Mouse (Mus musculus) layer of hippocampus, postnatal 10 days (tissue): Measurements from ENCODE around the gene Gm20388. TPM values are rescaled to one million over a fixed set of nuclear protein-coding genes. Genes with fewer than 3 reads are reported as not detected.
A peak's percentile ranks its signal among the peaks of the same experiment; 100 is the strongest.

ENCODE experiments used
- DNase-seq, 2 experiments: peaks; one replicate each; pipeline ENCODE4 v3.0.0; 2021; ENCODE audit warnings: low spot score in 2 of 2
- total RNA-seq, 2 experiments: library from RNA; stranded (reverse); gene quantifications; 2 replicates each; pipeline ENCODE4 v1.2.3; 2021

The Gm20388 gene
- total RNA-seq, 2 experiments from 2014 or later: not detected

DNA sequence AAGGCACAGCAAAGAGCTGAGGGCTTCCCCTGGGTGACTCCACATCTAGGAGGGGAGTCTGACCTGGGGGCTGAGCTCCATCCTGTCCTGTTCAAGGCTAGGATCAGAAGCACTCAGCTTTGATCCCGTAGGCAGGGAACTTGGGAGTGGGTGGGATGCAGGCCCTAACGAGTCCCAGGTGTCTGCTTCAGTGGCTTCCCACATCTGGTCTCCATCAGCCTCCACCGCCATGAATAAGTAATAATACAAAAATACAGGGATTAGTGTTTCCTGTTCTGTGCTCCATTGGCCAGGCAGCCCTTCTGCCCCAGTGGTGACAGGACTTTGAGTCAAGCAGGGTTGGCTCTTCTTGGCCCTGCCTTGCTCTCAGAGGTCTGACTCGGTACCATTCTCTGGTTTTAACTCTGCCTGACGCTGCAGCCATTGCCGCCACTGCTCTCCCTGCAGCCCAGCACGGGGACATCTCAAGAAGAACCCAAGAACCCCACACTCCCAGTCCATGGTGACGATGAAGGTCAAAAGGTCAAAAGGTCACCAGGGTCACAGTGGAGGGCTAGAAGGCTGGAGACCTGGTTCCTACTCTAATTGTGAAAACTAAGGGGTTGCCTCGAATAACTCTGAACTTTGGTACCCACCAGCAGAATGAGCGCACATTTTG is 2747.6 kb downstream of the Gm20388 start:
- no peak for DNase-seq

DNA sequence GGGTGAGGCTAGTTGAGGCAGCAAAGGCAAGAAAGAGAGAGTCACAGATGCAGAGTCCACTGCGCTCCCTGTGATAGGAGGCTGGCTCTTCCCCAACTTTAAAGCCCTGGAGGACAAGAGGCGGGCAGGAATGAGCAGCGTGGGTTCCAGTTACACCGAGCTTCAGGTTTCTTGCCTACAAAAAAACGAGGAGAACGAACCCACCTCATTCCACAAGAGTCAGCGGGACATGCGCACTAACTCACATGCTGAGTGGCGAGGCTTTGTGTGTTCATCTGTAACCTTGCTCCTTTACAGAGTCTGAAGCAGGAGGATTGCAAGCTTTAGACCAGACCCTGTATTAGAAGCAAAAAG is 2748.1 kb downstream of the Gm20388 start:
- DNase-seq: no peak

DNA sequence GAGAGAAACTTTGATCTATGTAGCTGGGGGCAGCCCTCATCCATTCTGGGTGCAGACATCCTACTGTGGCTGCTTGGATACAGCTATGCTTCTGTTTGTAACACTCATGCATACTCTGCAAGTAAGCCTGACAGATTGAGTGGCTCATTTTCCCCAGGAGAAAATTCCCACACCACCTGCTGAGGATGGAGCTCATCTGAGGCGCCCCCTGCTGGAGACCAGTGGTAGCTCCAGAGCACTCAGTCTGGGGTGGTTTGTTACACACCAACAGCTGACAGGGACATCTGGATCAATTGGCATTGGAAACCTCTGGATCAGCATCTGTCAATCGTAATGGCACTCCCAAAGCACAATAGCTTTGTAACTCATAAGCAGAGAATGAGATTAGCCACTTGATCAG is 2749.4 kb downstream of the Gm20388 start:
- peak in 1 of 2 experiments; percentile 44 for DNase-seq

DNA sequence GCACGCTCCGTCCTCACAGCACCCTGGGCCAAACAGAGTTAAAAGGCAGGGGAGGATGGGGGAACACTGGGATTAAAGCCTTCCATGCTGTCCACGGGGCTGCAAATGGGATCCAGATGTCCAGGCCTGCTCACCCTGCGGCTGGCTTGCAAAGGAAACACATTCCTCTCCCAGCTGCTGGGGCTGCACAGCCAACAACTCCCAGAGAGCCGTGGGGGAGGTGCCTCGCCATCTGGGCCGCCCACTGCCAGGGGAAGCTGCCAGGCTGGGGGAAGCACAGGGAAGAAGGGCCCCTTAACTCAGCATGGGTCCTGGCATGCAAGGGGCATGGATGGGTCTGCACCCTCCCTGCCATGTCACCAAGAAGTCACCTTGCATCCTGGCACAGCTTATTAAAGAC is 2750.5 kb downstream of the Gm20388 start:
- peak; percentile 82 to 83 for DNase-seq

DNA sequence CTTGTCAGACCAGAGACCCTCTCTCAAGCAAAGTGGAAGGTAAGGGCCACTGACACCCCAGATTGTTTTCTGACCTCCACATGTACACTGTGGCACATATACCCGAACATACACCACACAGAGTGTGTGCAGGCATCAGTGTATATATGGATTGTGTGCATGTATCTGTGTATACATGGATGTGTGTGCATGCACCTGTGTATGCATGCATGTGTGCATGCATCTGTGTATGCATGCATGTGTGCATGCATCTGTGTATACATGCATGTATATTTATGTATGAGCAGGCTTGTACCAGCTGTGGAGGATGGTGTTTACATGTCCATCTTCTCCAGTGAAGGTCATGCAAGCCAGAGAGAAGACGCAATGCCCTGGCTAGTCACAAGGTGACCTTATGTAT is 2751.3 kb downstream of the Gm20388 start:
- no peak for DNase-seq

DNA sequence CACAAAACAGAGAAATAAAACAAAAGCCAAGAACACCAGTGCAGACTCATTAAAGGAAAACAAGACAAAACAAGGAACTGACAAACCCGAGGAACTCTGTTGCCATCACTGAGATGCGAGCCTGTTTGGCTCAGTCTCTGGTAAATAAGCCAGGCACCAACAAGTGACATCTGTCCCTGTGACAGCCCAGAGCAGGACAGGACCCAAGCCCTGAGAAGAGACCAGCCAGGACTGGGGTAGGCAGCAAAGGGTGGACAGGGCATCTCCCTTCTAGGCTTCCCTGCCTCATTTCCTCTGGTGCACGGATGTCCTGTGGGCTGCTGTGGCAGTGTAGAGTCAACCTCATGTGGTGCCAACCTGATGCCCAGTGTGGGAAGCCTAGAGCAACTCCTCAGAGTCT is 2752.5 kb downstream of the Gm20388 start:
- DNase-seq: no peak

DNA sequence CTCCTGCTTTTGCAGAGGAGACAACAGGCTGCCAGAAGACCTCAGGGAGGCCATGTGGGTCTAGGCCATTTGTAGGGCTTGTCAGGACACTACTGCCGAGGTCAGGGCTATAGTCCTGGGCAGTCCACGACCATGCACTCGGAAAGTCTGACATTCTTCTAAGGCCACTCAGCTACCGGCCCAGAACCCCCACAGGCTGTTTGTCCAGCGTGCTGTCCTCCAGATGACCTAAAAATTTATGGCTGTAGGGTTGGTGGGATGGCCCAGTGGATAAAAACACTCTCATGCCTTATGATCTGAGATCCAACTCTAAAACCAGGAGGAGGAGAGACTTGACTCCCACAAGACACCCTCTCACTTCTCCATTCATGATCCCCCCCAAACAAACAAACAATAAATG is 2753.0 kb downstream of the Gm20388 start:
- DNase-seq: no peak

DNA sequence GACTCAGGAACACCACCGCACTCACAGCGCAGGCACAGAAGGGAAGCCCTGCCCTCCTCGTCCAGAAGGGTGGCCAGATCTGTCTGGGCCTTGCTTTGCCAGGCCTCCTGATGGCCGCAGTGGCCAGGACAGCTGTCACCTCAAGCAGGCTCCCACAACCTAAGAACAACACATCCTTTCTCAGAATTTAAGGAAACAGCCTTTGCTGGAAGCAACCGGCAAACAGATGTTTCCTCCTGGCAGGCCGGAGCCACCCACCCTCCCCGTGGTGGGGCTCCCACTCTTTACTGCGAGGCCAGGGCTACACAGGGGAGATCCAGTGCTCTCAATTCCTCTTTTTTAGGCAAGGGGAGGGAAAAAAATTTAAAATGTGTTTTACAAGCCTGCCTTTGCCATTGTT is 2754.6 kb downstream of the Gm20388 start:
- DNase-seq: peak; percentile 40 to 50

DNA sequence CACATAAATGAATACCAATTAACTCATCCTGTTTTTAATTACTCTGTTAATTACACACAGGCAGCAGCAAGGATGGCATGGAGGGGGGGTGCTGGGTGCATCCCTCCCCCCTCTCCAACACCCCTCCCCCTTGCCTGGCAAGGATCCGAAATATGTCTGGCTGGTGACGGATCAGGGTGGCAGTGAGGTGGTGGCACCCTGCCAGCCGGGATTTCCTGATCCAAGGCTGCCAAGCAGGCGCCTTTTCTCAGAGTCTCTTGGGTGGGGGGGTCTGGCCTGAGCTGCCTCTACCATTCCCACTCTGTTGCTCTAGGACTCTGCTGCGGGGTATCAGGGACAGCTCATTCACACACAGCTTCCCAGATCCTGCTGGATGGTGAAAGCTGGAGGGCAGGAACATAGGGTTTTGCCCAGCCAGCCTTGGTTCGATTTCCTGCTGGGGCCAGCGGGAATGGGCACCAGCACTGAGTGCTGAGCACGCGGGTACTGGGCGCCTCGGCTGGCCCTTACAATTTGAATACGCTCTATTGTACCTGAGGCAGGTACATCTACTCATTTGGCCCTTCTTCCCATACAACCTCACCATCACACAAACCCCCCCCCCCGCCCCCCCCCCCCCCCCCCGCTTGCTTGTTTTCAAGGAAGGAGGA is 2755.2 kb downstream of the Gm20388 start:
- DNase-seq: peak; percentile 66 to 73

DNA sequence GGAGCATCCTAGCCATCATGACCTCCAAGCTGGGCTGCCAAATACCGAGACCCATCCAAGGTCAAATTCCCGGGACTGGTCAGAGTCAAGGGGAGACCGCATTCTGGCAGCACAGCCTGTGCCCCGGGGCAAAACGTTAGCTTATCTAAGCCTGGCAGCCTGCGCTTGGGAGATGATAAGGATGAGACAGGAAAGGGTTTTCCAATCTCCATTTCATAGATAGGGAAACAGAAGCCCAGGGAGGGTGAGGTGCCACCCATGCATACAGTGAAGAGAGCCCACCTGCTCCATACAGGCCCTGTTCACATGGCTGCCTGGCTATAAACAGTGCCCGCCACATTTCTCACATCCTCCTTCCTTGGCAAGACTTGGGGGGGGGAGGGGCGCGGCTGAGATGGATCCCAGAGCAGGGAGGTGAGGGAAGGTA is 2755.7 kb downstream of the Gm20388 start:
- DNase-seq: no peak

DNA sequence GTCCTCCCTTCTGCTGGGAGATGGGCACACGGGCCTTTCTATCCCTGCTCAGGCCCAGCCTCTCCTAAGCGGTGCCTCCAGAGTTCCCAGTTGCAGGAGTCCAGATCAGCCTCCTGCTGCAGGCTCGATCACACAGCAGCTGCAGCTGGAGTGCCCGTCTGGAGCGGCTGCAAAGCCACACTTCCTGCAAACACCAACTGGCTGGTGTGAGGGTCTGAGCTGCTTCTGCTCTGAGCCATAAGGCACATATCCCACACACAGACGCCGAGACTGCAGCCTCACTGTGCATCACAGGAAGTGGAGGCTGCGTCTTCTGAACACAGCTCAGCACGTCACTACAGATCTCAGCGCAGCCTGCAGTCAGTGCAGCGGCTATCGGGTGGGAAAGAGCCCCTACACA is 2756.2 kb downstream of the Gm20388 start:
- DNase-seq: peak; percentile 36 to 47

DNA sequence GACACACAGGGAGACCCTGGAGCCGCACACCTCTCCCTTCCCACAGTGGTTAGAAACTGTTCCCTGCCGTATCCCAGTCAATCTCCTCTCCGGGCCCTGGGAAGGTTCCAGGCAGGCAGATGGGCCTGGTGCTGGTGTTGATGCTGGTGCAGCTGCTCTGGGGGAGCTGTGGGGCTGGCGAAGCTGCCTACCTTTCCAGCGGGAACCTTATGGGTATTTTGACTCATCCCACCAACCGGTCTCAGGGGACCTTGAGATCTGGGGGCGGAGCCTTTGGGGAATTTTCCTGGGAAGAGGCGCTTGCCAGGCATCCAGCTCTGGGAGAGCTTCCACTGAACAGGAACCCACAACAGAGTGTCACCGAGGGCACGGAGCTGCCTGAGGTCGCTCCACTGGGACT is 2757.2 kb downstream of the Gm20388 start:
- peak; percentile 43 to 49 for DNase-seq

DNA sequence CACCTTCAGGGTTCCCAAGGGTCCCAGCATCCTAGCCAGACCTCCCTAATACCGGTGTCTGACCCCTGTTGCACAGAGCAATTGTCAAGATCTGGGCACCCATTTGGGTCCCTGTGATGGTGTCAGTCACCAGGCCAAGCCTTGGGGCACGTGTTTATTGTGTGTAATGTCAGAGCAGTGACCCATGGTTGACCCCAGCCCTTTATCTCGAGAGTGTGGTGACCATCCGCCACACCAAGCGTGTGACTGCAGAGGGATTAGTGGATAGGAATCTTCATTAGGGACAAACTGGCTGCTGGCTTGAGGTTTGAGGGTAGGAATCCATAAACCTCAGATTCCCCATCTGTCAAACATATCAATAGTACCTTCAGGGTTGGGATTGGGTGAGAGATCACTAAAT is 2758.7 kb downstream of the Gm20388 start:
- DNase-seq: no peak

DNA sequence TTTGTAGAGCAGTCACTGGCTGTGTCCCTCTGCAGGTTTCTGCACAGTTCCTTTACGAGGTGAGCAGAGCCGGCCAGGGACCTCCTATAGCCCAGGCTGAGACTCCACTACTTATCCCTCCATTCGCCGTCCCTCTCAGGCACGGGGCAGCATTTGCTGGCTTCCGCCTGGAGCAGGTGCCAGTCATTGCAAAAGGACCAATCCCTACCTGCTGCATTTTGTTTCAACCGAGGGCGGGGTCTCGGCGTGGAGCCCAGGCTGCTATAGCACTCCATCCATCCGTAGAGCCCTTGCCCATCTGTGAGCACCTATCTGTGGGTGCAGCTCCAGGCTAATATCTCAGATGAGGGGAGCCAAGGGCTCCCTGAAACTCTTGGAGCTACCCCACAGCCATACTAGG is 2759.4 kb downstream of the Gm20388 start:
- DNase-seq: no peak

DNA sequence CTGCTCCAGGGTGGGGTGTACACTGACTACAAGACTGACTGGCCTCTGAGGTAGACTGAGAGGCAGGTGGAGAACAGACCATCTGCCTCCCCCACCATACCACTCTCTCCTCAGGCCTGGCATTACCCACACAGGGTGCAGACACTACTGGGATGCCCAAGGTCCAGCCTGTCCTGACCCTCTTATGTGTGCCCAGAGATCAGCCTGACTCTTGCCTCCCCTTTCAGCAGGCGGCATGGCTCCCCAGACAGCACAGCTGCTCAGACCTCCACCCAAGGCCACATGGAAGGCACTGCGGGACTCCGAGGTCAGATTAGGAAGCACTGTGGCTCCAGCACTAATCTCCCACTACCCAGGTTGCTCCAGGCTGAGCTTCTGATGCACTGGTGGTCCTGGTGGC is 2760.1 kb downstream of the Gm20388 start:
- DNase-seq: no peak

DNA sequence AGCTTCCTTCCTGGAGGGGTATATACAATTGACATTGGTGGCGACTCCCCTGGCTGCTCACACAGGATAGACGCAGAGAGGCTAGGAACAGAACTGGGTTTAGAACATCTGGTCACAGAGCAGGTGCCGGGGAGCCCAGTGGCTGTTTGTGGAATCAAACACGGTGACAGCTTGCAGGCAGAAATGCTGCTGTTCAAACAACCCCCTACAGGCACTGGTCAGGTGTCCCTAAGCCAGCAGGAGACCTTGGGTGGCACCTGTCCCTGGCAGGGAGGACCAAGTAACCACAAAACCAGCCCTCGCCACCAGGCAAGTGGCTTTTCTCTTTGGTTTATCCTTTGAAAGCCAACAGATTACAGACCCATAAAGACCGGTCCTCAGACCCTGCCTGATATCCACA is 2761.3 kb downstream of the Gm20388 start:
- DNase-seq: no peak

DNA sequence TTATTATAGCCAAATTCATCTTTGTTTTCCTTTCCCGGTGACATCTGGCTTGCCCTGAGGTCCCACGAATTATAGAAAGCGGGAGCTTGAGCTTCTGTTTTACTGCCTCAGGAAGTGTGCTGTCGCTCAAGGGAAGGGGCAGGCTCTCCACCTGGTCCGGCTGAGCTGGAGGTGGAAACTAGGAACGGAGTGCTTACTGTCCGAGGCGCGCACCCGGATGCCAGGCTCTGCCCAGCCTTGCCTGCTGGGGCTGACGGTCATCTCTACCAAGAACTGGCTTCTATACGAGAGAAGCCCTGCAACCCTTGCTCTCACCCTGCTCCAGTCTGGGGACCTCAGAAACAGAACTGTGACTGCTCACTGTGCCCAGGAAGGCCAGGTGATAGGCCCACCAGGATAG is 2763.3 kb downstream of the Gm20388 start:
- DNase-seq: no peak

DNA sequence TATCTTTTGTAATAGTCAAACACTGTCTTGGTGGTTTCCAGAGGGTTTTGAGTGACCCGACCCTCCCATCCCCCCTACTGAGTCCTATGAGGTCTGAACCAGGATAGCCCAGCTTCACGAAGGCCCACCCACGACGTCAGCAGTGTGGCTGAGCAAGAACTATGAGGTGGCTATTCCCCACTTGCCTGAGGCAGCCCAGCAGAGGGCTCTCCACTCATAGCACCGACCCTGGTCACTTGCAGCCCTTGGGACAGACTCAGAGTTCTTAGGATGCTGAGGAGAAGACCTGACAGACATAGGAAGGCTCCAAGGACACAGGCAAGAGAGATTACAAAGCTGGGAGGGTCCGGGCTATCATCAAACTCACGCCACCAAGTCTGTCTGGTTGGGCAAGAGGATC is 2764.4 kb downstream of the Gm20388 start:
- no peak for DNase-seq

DNA sequence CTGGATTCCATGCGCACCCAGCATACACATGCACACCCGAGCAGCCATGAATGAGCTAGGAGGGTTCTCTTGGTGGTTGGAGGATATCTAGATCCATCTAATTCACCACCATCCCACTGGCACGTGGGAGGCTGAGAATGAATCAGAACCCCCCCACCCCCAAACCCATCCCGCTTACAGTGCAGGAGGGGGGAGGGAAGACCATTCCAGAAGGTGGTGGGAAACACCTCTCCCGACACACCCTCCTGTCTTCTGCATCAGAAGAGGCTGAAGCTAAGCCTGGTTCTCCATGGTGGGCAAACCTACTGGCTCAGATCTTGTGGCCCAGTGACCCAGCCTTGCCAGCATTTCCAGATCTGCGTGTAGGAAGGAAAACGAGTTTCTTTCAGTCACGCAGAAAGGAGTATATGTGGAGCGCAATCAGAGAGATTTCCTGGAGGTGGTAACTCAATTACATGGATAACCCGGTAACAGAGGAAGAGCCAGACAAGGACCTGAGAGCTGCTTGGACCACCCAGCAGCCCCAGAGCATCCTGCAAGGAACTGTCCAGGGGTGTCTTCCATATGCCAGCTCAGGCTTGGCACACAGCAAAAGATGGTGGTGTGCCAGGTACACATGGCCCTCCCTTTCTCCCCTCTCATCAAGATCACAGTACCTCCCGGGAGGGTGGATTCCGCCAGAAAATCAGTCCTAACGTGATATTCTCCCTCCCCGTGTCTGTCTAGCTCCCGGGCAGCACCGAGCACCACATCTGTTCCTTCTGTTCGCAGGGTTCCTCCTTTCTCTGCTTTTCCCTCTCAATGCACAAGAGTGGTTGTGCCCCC is 2765.2 kb downstream of the Gm20388 start:
- DNase-seq: no peak

DNA sequence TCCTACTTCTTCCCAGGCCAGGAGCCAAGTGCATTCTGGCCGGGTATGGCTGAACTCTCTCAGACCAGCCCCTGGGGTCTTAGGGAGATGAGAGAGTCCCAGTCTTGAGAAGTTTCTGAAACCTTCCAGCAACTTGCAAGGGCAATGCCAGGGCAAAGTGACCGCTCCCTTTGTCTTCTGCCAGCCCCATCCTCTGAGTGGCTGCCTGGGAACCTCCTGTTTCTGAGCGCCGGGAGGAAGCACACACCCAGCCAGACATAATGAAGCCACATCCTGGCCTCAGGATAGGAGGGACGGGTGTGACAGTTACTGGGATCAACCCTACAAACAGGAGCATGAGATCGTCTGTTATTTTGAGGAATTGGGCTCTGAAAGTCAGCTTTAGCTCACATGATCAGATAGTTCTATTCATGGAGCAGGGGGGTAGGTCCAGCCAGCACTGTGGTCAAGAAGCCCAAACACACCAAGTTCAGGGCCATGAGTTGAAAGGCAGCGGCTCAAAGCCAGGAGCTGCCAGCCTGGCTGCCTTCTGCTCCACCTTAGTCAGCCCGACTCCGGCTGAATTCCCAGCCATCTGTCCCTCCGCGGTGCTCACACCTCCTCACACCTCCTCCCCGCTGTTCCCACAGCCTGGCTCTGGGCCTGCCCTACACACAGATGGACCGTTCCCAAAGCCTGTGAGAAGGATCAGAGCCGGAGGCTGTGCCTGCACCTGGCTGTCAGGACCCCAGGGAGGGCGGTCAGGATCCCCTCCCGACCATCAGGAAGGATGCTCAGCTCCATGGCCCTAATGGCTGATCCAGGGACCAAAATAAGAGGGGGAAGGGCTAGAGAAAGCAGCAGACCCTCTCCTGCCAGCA is 2766.2 kb downstream of the Gm20388 start:
- peak; percentile 74 to 75 for DNase-seq

DNA sequence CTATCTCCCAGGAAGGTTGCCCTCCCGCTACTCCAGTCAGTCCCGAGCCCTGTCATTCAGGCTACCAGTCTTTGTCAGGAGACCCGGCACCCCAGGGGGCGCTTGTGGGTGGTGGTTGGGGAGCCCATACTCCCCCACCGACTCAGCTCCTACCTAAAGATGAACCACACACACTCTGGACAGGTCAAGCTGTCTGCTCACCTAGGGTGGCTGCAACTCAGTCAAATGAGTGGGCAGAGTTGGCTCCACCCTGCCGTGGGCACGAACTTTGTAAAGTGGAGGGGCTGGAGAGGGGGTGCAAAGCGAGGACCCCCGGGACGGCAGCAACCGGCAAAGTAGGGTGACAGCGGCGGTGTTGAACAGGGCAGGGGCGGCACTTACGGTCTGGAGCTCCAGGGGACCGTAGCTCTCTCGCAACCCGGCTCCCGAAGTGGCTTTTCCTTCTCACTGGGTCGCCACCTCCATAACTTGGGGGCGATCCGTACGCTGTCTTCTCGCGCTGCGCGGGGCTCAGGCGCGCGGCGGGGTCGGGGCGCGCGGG is 2766.9 kb downstream of the Gm20388 start:
- peak; percentile 42 to 46 for DNase-seq
